Mouse (Mus musculus) frontal cortex, adult (tissue): Measurements from ENCODE around the gene Steap3.
A peak's percentile ranks its signal among the peaks of the same experiment; 100 is the strongest.
"Not testable (repeated sequence)": the region's sequence is repeated elsewhere in the genome, so short reads cannot be mapped to it uniquely, and the experiment has no call there.

Source experiments
- ATAC-seq: cut with Nextera tagmentation; 2 replicates; pipeline ENCODE4 v1.9.2; 2017; ENCODE audit warnings: mild to moderate bottlenecking, moderate library complexity, mixed read lengths; ENCODE audit not compliant: low TSS enrichment

The Steap3 gene

DNA sequence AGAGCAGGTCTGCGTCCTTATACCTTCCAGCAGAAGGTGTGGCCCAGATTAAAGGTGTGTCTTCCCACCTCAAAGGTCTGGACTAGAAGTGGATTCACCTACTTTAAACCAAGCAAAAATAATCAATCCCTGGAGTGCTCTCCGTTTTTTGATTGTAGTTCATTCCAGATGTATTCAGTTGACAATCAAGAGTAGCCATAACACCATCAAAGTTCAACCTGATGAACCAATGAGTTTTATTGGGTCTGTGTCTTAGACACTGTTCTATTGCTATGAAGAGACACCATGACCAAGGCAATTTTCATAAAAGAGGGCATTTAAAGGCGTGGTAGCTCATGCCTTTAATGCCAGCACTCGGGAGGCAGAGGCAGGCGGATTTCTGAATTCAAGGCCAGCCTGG, at the start of gene Steap3:
Gene Steap3 (minus strand): TSS at position 101 of the 400 bp plus-strand sequence.
- ATAC-seq: no peak

DNA sequence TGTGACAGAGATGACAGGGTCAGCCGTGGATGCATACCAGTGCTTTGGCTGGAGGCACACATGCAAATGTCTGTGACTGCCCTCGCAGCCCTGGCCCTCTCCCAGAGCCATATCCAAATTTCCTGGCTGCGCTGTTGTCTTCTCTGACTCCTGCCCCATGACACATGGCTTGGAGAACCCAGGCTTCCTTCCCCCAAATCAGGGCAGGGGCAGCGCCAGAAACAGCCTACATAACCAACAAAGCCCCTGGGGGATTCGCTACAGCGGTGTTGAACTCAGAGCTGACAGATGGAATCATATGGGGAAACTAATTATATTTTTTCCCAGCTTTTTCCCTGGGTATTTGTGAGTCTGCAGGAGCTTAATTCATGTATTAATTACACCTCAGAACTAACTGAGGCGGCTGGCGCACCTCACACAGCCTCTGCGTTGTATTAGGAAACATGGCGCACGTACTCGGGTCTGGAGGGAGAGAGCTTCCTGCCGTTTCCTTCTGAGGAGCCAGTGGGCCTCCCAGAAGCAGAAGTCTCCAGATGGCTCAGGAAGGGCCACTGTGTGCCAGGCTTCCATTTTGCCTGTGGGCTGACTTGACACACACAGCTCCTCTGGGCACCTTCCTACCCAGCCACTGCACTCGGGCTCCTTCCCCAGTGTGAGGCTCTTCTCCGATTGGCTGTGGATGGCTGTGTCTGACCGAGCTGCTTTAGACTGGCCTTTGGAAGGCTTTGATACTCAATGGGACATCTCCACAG, 48.9 kb upstream of the Steap3 start:
- no peak for ATAC-seq

DNA sequence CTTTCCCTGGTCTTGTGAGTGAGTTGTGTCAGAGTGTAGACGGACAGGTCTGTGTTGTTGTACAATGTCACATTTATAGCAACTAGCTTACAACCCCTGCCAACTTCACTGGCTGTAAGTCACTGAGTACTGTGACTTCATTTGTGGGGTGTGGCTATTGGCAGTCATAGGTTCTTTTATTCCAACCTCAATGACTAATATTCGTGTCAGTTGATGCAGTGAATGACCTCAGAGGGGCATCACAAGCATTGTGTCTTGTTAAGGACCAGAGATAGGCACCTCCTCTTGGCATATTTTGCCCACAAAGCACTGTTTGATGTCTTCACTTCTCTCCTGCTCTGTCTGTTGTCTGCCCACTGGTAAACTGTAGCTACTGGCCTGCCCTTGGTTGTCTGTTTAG, 33.3 kb upstream of the Steap3 start:
- no peak for ATAC-seq

DNA sequence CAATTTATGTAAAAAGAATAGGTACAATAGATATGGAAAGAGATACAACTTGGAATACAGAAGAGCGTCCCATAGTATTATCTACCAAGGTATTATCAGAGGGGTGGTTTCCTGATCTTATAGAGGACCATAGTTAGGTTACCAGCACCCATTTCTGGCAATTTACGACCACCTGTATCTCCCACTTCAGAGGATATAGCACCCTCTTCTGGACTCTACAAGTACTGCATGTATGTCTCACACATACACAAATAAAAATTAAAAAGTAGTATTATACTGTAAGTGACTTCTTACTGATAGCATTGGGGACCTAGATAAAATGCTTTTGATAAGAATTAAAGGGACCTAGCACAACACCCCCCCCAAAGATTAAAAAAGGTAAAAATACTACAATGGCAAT, 24.4 kb upstream of the Steap3 start:
- no peak for ATAC-seq

DNA sequence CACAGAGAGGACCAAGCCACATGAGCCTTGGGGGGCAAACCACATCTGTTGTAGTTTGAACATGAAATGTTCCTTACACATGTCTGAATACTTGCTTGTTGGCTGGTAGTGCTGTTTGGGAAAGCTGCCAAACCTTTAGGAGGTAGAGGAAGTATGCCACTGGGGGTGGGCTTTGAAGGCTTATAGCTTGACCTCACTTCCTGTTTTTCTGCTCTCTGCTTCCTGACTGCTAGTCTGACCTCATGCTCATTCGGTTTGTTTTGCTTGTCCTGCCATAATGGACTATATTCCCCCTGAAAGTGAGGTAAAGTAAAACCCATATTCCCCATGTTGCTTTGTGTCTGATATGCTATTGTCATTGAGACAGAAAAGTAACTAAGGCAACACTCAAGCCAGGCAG, 21.3 kb upstream of the Steap3 start:
- ATAC-seq: no peak

DNA sequence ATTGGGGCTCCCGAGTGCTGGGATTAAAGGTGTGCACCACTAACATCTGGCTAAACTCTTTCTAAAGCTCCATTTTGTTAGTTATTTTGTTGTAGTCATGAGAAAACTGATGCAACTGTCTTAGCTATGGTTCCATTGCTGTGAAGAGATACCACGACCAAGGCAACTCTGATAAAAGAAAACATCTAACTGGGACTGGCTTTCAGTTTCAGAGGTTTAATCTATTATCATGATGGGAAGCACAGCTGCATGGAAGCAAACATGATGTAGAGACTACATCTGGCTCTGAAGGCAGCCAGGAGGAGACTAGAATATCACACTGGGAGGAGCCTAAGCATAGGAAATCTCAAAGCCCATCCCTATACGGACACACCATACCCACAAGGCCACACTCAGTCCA, 19.2 kb upstream of the Steap3 start:
- no peak for ATAC-seq

DNA sequence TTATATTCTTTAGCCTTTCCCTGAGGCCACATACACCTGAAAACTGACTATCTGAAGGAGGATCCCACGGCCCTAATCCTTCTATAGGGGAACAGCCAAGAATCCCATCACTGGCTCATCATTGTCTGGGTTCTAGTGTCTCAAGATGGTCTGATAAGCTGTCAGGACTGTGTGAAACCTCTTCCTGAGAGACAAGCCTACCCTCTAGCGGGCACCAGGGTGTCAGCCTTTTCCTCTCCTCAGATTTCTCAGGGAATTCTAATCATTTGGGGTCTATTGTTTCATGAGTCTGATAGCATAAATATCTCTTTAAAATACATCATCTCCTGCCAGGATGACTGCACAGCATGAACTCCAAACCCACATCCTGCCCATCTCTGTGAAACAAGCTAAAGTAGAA, 17.3 kb upstream of the Steap3 start:
- no peak for ATAC-seq

DNA sequence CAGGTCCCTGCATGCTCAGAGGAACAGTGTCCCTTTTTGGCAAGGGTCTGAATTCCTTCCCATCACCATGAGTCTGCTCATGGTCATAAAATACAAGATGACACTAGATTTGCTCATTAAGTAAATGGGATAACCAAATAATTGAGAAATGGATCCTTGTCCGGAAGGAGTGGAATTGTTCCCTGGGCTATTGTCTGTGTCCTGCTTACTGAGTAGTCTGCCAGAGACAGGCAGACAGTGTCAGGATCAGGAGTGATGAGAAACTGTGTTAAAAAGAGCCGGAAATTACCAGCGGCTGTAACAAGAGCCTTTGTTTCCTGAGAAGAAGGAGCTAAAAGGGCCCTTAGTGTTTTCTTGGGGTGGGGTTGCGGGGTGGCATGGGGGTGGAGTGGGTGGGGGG, 15.2 kb upstream of the Steap3 start:
- ATAC-seq: no peak

DNA sequence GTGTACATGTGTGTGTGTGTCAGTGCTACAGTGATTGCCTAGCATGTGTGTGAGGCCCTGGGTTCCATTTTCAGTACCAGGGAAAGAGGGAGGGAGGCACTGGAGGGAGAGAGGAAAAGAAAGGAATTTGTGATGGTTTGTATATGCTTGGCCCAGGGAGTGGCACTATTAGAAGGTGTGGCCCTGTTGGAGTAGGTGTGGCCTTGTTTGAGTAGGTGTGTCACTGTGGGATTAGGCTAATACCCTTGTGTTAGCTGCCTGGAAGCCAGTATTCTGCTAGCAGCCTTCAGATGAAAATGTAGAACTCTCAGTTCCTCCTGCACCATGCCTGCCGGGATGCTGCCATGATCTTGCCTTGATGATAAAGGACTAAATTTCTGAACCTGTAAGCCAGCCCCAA, 3.6 kb upstream of the Steap3 start:
- ATAC-seq: not testable (repeated sequence)

DNA sequence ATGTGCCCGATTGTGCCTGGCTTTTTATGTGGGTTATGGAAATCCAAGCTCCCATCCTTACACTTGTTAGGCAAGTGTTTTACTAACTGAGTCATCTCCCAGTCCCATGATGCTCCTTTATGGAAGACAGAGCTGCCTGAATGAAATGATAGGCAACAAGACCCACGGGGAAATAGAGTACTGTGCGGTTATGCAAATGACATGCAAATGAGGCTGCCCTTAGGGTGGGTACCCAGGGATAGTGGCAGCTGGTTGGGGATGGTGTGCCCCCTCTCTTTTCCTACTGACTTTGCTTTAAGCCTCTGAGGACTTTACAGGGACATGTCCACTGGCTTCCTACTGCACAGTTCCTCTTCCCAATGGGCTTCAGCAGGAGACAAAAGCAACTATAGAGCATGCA, 2.7 kb upstream of the Steap3 start:
- no peak for ATAC-seq

DNA sequence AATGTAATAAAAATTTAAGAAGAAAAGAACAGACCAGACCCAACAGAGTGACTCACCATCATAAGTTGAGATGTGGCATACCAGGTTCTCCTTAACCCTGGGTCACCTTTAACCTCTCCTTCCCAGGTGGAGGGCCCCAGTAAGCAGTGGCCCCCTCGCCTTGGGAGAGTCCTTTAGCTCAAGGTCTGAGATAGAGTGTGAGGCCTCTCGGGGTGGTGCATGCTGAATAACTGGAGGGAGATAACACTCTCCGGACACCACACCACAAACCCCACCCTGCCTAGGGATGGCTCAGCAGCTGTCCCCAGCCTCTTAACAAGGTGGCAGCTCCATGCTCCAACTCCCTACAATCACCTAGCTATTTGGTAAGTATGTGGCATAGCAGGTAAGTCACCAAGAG, 1.6 kb downstream of the Steap3 start:
- no peak for ATAC-seq

DNA sequence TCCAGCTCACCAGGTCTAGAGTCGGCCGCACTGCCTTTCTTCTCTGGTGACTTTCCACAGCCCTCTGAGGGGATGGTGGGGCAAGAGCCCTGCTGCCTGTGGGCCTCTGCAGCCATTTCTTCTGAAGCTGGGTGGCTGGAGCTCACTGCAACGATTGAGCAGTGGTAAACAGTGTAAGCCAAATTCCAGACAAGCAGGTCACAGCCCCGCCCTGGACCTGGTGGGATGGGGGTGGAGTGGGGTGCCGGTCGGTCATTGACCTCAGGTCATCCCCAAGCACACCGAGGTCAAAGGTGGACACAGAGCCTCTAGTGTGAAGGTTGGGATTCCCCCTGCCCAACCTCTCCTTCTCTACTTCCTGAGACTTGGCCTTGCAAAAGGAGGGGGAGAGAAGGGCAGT, 2.4 kb downstream of the Steap3 start:
- no peak for ATAC-seq

DNA sequence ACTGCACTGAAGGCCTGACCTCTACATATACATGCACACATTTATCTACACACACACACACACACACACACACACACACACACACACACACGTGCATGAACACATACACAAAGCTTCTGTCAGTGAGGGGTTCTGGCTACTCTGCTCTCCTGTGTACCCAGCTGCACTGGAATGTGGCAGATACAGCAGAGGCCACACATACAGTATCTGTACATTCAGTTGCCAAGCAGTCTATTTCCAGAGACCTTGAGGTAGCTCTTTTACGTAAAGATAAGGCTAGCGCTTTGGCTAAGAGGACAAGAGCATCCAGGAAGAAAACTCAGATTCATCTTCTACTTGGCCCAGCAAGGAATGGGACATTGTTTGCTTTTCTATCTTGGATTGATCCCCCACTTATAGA, 4.9 kb downstream of the Steap3 start:
- ATAC-seq: no peak

DNA sequence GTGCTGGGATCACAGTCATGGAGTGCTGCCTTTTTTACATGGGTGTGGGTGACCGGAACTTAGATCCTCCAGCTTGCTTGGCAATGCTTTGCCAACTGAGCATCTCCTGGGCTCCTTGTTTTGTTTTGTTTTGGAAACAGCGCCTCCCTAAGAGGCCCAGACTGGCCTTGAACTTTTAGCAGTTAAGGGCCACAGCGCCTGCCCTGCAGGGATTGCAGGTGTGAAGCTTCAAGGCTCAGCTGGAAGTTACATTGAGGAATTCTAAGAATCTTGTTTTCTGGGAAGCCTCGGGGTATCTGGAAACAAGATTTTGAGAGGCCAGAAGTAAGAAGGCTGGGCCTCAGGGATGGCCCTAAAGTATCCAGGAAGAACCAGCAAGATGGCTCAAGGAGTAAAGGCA, 6.0 kb downstream of the Steap3 start:
- ATAC-seq: no peak

DNA sequence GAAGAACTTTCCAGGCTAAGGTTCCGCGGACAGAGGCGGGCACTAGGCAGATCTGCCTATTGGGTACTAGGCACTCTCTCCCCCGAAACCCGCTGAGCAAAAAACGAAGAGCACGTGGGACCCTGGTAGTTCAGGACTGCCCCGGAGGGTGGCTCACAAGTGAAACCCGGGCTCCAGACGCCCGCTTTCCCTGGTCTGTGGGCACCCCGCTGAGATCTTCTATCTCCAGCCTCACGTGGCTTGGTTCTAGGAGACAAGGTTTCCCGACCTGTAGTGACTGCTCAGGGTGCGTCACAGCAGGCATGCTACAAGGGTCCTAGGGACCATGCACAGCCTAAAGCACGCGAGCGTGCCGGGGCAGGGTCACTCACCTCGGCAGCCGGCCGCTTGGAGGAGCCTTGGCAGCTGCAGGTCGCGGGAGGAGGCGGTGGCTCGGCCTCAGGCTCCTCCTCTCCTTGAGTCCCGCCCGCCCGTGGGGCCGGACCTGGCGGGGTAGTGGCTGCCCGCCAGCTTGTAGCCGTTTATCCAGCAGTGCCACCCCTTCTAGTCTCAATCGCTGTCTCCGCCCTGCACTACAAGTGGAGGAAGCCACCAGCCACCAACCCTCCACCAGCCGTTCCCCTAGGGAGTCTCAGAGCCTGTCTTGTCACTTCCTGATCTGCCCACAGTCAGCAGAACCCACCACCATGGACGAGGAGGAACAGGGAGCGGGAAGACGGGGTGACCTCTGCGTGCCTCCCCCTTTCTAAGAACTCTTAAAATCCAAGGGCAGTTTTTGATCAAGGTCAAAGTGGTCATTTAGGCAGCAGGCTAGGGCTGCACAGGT, 7.4 kb downstream of the Steap3 start:
- peak; percentile 88 for ATAC-seq

DNA sequence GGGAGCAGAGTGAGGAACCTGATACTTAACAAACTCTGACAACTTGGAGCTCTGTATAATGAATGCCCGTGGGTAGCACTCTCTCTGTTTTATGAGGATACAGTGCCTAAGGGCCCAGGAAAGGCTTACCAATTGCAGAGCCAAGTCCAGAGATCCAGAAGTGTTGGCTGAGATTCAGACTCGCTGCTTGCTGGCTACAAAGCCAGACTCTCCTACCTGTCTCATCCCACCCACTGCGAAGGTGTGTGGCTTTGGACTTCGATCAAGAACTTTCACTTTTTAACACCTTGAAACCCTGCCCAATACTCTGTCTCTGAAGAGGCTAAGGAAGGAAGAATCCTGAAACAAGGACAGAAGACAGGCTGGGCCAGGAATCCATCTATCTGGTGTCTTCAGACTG, 9.3 kb downstream of the Steap3 start:
- ATAC-seq: no peak

DNA sequence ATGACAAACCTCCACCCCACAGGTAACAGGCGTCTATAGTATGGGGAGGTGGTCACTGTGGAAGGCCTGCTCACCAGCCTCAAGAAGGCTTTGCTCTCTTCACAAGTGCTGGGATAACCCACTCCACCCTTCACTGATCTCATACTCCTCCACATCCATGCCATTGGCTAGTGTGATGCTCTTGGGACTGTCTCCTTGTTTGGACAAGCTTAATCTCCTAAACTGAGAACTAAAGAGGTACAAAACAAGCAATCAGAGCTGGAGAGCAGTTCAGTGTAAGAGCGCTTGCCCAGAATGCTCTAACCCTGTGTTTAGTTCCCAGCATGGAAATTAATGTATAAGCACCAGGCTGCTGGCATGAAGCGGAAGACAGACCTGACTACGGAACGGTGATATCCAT, 11.3 kb downstream of the Steap3 start:
- ATAC-seq: no peak

DNA sequence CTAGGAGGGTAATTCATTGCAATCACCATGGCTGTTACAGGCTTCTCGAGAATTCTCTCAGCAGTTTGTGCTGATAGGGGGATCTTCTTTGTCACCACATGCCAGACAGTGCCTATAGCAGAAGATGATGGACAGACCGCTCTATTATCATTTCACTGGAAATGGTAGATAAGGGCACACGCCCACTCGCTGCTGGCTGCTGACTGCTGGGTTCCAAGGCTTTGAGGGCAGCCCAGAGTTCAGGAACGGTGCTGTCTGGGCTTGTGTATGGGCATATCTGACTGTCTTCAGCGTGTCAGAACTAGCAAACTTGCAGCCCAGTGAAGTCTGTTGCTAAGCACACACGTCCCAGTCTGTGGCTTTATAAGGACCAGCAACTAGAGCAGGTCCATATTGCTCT, 13.3 kb downstream of the Steap3 start:
- no peak for ATAC-seq

DNA sequence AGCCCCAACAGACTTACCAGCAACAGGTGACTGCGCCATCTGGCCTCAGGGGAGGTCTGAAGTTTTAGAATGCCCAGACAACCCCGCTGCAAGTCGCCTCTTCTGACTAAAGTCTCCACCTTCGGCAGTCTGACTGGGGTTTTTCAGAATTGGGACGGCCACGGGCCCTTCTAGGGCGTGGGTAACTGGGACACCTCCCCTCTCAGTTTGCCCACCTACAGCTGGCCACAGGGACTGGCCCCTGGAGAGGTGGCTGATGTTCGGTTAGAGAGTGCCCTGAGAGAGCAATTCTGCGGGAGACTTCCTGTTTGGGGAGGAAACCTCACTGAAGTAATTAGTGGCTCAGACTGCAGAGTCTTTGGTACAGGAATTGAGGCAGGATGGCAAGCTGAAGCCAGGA, 13.8 kb downstream of the Steap3 start:
- no peak for ATAC-seq

DNA sequence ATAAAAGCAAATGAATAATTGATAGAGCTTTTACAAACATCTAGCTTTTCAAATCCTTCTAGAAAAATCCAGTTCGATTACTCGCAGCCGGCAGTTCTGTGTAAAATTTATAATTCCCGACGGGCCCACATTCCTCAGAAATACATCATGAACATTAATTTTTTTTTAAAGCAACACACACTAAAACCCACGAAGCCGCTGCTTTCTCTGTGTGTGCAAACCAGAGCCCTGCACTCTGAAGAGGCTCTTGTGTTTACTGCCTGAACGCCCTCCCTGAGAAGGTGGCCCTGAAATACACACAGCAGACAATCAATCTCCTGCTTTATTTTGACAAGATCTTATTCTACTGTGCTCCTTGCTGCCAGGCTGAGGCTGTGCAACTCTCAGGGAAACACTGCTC, 14.3 kb downstream of the Steap3 start:
- no peak for ATAC-seq

DNA sequence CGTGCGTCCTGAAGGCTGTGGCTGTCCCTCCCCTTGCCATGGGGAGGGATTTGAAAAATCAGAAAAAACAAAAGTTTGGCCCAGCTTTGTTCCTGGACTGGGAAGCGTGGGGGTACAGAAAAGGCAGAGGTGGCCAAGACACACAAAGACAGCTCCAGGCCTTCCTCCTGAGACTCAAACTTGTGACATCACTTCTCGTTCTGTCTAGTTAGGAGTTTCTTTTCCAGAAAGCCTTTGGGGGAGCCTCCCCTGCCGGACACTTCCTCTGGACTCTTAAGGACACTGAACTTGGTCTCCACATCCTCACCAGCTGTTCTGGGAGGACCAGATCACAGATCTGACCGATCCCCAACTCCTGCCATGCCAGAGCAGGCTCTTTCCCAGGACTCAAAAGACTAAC, 18.8 kb downstream of the Steap3 start:
- no peak for ATAC-seq

DNA sequence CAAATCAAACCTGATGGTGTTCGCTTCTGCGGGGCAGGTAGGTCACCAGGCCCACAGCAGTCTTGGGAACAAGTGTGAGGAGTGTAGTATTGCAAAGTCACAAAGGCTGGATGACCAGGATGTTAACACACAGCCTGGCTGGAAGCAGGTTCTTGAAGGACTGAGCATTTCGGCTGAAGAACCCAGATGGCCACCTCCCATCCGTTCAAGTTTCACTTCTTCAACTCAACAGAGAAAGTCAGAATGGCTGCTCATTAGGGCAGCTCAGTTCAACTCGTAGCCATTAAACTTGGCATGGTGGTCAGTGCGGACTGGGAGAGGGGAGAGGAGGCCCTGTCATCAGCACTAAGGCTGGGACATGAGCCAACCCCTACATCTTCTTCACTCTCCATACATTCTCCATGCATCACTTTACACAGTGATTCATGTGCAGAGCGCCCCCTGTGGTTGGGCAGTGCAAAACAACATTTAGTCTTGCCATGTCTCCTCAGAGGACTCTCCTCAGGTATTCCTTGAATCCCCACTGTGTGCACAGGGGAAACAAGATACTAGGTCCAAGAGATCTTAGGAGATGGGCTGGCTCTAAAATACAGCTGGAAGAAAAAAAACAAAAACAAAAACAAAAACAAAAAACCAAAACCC, 19.9 kb downstream of the Steap3 start:
- no peak for ATAC-seq

DNA sequence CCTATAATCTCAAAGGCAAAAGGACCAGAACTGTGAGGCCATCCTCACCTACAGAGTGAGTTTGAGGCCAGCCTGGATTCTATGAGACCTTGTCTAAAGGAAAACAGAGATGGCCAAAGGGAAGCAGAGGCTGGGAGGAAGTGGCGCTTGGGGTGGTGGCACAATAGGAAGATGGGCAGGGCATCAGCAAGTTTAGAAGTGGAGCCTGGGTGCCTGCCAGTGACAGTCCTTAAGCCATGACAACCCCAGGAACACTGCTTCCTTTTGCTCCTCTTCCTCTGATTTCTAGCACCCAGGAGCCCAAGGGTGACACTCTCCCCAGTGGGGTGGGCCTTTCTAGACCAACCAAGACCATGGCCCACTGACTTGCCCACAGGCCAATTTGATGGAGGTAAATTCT, 21.3 kb downstream of the Steap3 start:
- no peak for ATAC-seq
